Mouse (Mus musculus) CH12.LX (cell line): Measurements from ENCODE around the gene Hspa1l. TPM values are rescaled to one million over a fixed set of nuclear protein-coding genes. Genes with fewer than 3 reads are reported as not detected.
"Not testable (repeated sequence)": the region's sequence is repeated elsewhere in the genome, so short reads cannot be mapped to it uniquely, and the experiment has no call there.

Experiments
- DNase-seq: peaks from one replicate; pipeline ENCODE4 v3.0.0-alpha.2; 2013; ENCODE audit errors: extremely low read depth
- H3K27ac ChIP-seq: 2 replicates; pipeline ENCODE4 v1.5.1; 2012; ENCODE audit warnings: low read depth, mild to moderate bottlenecking, control low read depth, moderate library complexity; ENCODE audit not compliant: insufficient read depth
- H3K27me3 ChIP-seq: replicated peaks from 2 replicates; pipeline ENCODE3; 2012; ENCODE audit warnings: inconsistent platforms
- H3K36me3 ChIP-seq, 2 experiments: replicated peaks in 1 of 2; 2 replicates each; pipeline versions ENCODE3 to v1.6.1; 2012; ENCODE audit warnings: inconsistent platforms in 1 of 2, low read length in 1 of 2, mild to moderate bottlenecking in 1 of 2, mixed read lengths in 1 of 2, moderate library complexity in 1 of 2; ENCODE audit not compliant: control insufficient read depth in 1 of 2, insufficient read depth in 1 of 2
- H3K4me1 ChIP-seq, 2 experiments: 2 replicates each; pipeline ENCODE4 v1.6.1; 2012; ENCODE audit warnings: inconsistent platforms in 1 of 2, moderate library complexity in 1 of 2; ENCODE audit not compliant: insufficient read depth in 2 of 2, control insufficient read depth in 1 of 2
- H3K4me2 ChIP-seq: 2 replicates; pipeline ENCODE4 v1.6.1; 2012; ENCODE audit warnings: low read depth, mild to moderate bottlenecking, control low read depth; ENCODE audit not compliant: poor library complexity, insufficient read depth, severe bottlenecking
- H3K4me3 ChIP-seq, 3 experiments: fragments of 150-350 bp in 1 of 3; sonication (generic) in 1 of 3; replicated peaks in 1 of 3; 2 replicates each; pipeline versions ENCODE3 to v1.5.1; 2011 to 2012; ENCODE audit warnings: low read depth in 2 of 3, low read length in 2 of 3, mild to moderate bottlenecking in 2 of 3, moderate library complexity in 2 of 3, control low read depth in 1 of 3, improper control_type of control experiment in 1 of 3, inconsistent platforms in 1 of 3, mixed read lengths in 1 of 3; ENCODE audit not compliant: poor library complexity in 1 of 3
- H3K79me2 ChIP-seq: replicated peaks from 2 replicates; pipeline ENCODE4 v1.6.1; 2012; ENCODE audit warnings: mild to moderate bottlenecking, moderate library complexity; ENCODE audit not compliant: control insufficient read depth, poor library complexity, insufficient read depth, severe bottlenecking; ENCODE audit errors: extremely low read depth
- H3K9ac ChIP-seq: 2 replicates; pipeline ENCODE4 v1.6.1; 2012; ENCODE audit warnings: low read depth, mild to moderate bottlenecking, control low read depth, moderate library complexity; ENCODE audit not compliant: insufficient read depth
- H3K9me3 ChIP-seq: replicated peaks from 2 replicates; pipeline ENCODE3; 2012; ENCODE audit warnings: low read length, inconsistent platforms, mixed read lengths
- dilution Hi-C: fragments of 300-500 bp; cut with MboI; formaldehyde crosslinking; loops from 2 replicates; pipeline ENCODE4 v1.14.3; 2020; ENCODE audit warnings: low sequenced_read_pairs; ENCODE audit not compliant: extremely low pct_unique_long_range_greater_than_20kb, extremely low pct_ligation_motif_present
- in situ Hi-C: fragments of 300-500 bp; cut with MboI; formaldehyde crosslinking; loops from 3 replicates; pipeline ENCODE4 v1.14.3; 2019; ENCODE audit warnings: low sequenced_read_pairs, low pct_ligation_motif_present, low pct_unique_long_range_greater_than_20kb, mixed read lengths
- polyA plus RNA-seq: library from polyadenylated mRNA; unstranded; fragments of >175 nt; gene quantifications from 2 replicates; pipeline ENCODE4 v1.2.1, GENCODE M21; 2012; ENCODE audit warnings: low read depth; ENCODE audit not compliant: insufficient read length
- total RNA-seq, 2 experiments: library from RNA; depleted of rRNA; stranded (reverse); fragments of 300-350 nt in 1 of 2; fragments of >200 nt in 1 of 2; gene quantifications; 2 replicates each; pipeline ENCODE4 v1.2.3; 2012 to 2014

Hspa1l gene
- total and polyA plus RNA-seq, 3 experiments: 0.30 to 1.4 TPM; not detected in 1

GRCm38 (mm10) chr17:34957291-34957690, 15.2 kb upstream of the Hspa1l start:
- H3K27ac ChIP-seq, H3K9ac ChIP-seq, H3K27me3 ChIP-seq, H3K4me3 ChIP-seq, H3K36me3 ChIP-seq, in situ Hi-C loops, DNase-seq, H3K79me2 ChIP-seq, H3K4me2 ChIP-seq, dilution Hi-C loops, H3K9me3 ChIP-seq: not testable (repeated sequence)
- peaks cover 0 to 30% of the 10 kb centered on the region in 2 experiments; a peak in 2 of 4 replicates for H3K4me1 ChIP-seq

- H3K4me2 ChIP-seq, H3K9me3 ChIP-seq, H3K27ac ChIP-seq, H3K9ac ChIP-seq, H3K79me2 ChIP-seq, dilution Hi-C loops, H3K4me3 ChIP-seq, DNase-seq, H3K36me3 ChIP-seq, H3K27me3 ChIP-seq, in situ Hi-C loops: not testable (repeated sequence)
- H3K4me1 ChIP-seq: peaks cover 0 to 36% of the 10 kb centered on the region in 2 experiments; a peak in 2 of 4 replicates
These were observed 14.5 kb upstream of the Hspa1l start for GRCm38 (mm10) chr17:34957966-34958365.

GRCm38 (mm10) chr17:34958734-34959129, 13.8 kb upstream of the Hspa1l start:
- H3K79me2 ChIP-seq, H3K27ac ChIP-seq, in situ Hi-C loops, H3K4me3 ChIP-seq, H3K36me3 ChIP-seq, H3K27me3 ChIP-seq, H3K4me2 ChIP-seq, H3K9ac ChIP-seq, DNase-seq, dilution Hi-C loops, H3K9me3 ChIP-seq: not testable (repeated sequence)
- H3K4me1 ChIP-seq: peaks cover 0 to 37% of the 10 kb centered on the region in 2 experiments; a peak in 2 of 4 replicates

- H3K27me3 ChIP-seq, H3K36me3 ChIP-seq, H3K27ac ChIP-seq, H3K9ac ChIP-seq, dilution Hi-C loops, in situ Hi-C loops, H3K79me2 ChIP-seq, H3K9me3 ChIP-seq, H3K4me2 ChIP-seq: not testable (repeated sequence)
- H3K4me3 ChIP-seq: peak within 1 kb of the TSS in 2 of 3 experiments; percentile 37 to 43
- peak; percentile 28 for DNase-seq
- H3K4me1 ChIP-seq: peaks cover 0 to 37% of the 10 kb centered on the region in 2 experiments; a peak in 2 of 4 replicates
These were observed 13.2 kb upstream of the Hspa1l start, which contains the start of gene Hspa1b for GRCm38 (mm10) chr17:34959130-34959778. TSS of gene Hspa1b (minus strand) at chr17:34959238.
